Mouse (Mus musculus): ENCODE measurements around the gene Zfp868. TPM values are rescaled to one million over a fixed set of nuclear protein-coding genes. Genes with fewer than 3 reads are reported as not detected.
"Not testable (repeated sequence)": the region's sequence is repeated elsewhere in the genome, so short reads cannot be mapped to it uniquely, and the experiment has no call there.

Zfp868 gene
- total RNA-seq (2021), result 1 to 10 TPM; 5.1 to 5.8 TPM
- long read RNA-seq, experiment 1, partial matches to known transcripts, result 0 of 1 reads
- long read RNA-seq, experiment 1, other reads (novel, unspliced or antisense), result 0 of 1 reads
- long read RNA-seq, experiment 2, partial matches to known transcripts, result 0 of 4 reads
- long read RNA-seq, experiment 2, other reads (novel, unspliced or antisense), result 0 of 4 reads

DNA sequence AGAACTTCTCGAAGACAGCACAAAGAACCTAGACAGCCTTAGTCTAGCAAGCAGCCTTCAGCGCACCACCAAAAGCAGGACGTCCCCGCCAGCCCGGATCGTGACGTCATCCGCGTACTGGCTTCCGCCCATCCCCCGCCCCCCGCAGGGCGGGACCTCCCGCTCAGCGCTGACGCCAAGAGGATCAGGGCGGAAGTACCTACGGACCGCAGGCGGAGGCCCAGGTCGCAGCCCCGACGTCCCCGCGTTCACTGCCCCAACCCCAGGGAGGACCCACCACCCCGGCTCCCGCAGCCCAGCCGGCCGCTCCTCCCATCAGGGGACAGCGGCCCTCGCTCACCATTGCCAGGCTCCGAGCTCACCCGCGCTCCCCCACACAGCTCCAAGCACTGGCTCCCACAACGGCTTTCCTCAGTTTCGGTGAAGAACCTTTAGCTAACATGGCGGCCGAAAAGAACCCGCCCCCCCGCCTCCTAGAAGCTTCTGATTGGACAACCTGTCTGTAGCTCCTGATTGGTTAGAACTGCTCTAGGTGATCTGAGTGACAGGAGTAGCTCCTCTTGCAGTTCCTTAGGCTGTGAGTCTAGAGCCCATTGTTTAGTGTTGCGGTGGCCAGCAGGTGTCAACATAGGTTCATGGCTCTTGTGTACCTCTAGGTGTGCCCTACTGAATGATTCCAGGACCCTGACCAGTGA lies at the start of gene Zfp868:
TSS of gene Zfp868 (minus strand) at position 454 of the 695 bp plus-strand sequence.
- peak; percentile 97 for DNase-seq

DNA sequence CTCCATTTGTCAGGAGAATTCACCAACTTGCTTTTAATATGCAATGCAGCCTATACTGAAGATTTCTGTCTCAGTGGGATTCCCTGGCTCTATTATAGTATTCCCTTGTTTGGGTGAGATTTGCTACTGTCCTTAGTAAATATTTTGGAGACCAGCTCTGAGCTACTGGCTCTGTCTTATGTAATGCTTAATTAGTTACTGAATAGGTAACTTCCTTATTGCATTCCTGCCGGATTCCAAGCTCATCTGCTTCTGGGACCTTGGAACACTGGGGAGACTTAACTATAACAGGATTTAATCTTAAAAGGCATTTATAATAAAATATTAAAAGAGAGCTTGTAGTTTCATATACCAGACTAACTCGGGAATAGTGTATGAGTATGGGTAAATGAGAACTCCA lies 39.7 kb upstream of the Zfp868 start:
- DNase-seq, result not testable (repeated sequence)

GRCm38 (mm10) chr8:69661294-69661693 lies 35.9 kb upstream of the Zfp868 start:
- DNase-seq, result no peak

DNA sequence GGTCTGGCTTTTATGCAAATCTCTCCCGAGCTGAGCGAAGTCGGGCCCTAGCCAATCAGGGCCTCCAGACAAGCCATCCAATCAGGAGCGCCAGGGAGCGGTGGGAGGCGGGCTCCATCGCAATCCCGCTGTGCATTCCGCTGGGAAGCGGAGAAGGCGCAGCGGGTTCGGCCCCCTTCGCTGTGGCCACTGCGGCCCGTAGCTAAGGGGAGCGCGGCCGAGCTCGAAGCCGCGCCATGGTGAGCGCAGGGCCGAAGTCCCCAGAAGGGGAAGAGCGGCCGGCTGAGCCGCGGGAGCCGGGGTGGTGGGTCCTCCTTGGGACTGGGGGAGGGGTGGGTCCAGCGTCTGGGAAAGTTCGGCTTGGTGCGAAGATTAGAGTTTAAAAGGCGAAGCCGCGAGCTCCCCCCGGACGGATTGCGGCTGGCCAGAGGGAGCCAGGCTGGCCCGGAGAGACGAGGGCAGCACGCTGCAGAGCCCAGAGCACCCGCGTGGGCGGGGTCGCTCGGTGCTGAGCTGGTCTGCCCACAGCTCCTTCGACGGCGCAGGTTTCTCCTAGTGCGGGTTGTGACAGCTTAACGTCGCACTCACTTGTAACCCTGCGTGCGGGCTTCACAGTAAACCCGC lies 29.1 kb upstream of the Zfp868 start, which contains the start of gene Zfp964:
TSS of gene Zfp964 (plus strand) at position 122 of the 624 bp plus-strand sequence.
- DNase-seq, result peak; percentile 91

DNA sequence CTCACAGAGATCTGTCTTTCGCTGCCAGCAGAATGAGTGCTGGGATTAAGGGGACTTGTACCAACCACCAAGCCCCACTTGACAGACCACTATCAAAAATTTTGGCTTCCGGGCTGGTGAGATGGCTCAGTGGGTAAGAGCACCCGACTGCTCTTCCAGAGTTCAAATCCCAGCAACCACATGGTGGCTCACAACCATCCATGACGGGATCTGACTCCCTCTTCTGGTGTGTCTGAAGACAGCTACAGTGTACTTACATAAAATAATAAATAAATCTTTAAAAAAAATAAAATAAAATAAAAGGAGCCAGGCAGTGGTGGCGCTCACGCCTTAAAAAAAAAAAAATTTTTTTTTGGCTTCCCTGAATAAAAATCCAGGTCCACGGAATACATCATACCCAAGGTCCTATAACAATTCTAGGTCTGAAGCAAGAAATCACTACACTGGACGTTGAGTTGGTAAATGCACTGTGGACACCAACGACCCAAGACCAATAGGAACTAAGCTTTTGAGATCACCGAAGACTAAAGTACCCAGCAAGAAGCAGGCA lies 28.5 kb upstream of the Zfp868 start:
- DNase-seq, result no peak

DNA sequence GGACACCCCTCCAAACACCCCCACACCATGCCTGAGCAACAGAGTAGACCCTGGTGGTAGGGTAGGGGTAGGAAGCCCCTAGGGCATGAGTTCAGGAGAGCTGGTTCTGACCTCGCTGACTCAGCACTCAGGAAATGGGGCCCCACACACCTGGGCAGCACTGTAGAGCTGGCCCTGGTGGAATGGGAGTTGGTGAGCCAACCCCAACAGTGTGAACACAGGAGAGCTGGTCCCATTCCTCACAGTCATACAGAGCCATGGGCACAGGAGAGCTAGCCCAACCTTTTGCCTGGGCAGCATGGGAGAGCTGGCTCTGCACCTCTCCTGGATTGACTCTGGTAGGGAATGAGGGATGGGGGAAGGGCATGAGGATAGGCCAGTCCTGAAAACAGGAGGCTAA lies 7.3 kb downstream of the Zfp868 start:
- DNase-seq, result no peak

DNA sequence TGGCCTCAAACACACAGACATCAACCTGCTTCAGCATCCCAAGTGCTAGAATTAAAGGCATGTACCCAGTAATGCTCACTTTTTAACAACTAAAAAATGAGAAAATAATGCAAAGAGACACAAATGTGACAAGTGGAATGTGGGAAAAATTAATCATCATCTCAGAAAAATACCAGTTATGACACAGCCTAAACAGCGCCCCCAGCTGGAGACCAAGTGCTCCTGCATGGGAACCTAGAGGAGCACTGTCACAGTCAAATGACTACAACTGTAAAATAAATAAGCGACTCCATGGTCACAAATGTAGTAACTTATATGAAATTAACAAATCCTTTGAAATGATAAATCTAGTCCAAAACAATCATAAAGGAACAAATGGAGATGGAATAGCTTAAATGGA lies 10.7 kb downstream of the Zfp868 start:
- DNase-seq, result no peak

DNA sequence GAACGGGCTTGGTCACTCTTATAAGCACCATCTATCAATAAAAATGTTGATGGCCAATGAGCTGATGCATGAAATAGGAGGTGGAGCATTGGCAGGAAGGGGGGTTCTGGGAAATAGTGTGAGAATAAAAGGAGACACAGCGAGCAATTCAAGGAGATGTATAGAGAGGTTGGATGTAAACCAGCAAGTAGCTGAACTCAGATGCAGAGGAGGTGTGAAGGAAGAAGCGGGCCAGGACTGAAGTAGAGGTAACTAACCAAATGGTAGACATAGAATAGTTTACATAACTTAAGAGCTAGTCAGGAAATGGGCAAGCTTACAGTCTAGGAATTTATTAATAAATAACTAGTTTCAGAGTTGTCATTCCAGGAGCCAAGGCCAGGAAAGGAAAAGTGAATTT lies 27.8 kb downstream of the Zfp868 start:
- DNase-seq, result not testable (repeated sequence)

DNA sequence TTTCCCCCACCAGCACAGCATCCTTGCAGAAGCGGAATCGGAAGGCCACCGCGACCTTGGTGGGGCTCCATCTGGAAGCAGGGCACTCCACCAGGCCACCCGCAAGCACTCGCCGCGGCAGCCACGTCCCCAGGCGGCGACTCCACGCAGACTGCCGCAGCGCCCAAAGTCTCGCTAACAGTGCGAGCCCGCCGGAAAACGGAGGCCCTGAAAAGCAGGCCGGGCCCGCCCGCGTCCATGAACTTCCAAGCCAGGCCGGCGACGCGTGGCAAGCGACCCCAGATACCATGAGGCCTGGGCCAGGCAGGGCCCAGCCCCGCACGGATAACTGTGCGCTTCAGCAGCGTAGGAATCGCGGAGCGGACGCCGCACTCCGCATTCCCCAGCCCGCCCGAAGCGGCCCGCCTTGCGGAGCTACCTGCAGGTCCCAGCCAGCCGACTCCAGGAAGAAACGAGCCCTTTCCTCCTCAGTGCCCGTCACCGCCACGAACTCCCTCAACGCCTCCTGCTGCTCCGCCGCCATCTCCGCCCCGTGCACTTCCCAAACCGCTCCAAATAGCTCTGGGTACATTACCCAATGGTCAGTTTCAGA lies 40.6 kb downstream of the Zfp868 start:
- peak; percentile 13 for DNase-seq

DNA sequence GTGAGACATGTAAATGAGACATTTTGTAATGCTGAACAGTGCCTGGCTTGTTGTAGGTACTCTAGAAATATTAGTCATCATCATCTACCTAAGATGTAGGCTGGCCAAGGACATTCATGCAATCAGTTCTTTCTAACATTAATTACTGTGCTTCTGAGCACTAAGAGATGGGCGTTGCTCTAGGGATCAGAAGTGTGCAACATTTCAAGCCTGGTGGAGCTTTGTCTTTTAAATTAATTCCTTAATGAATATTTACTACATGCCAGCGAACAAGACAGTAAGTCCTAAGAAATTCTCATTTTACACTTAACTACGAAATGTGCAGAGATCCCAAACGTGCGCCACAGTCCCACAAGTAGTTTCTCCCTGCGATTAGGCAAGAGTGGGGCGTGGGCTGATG lies 41.1 kb downstream of the Zfp868 start:
- DNase-seq, result not testable (repeated sequence)

Other genes starting within 250 kb of the Zfp868 start
- not detected for gene Gm9495, start 172.0 kb downstream of the Zfp868 start, total RNA-seq (2021)
- not detected for gene Gm7697, start 102.6 kb downstream of the Zfp868 start, total RNA-seq (2021)
- gene Zfp964, start 28.9 kb upstream of the Zfp868 start, total RNA-seq (2021), result under 1 TPM; 0.59 to 0.74 TPM
- 10 to 100 TPM; 10.4 to 10.8 TPM for gene Zfp869, start 85.2 kb upstream of the Zfp868 start, total RNA-seq (2021)
- 1 to 10 TPM; 2.5 to 2.7 TPM for gene Zfp963, start 124.4 kb upstream of the Zfp868 start, total RNA-seq (2021)
- 1 to 10 TPM; 2.1 to 2.8 TPM for gene Gm20422, start 149.3 kb upstream of the Zfp868 start, total RNA-seq (2021)
- 10 to 100 TPM in 1 of 2 experiments, 1 to 10 TPM in 1; 9.4 to 11.3 TPM for gene Atp13a1, start 165.6 kb upstream of the Zfp868 start, total RNA-seq (2021)
- gene Zfp866, start 165.6 kb upstream of the Zfp868 start, total RNA-seq (2021), result 10 to 100 TPM; 11.5 to 12.8 TPM
- gene Gmip, start 183.1 kb upstream of the Zfp868 start, total RNA-seq (2021), result 1 to 10 TPM; 1.8 to 3.8 TPM
- gene Lpar2, start 196.9 kb upstream of the Zfp868 start, total RNA-seq (2021), result under 1 TPM; 0.05 to 0.08 TPM
- not detected for gene Pbx4, start 206.9 kb upstream of the Zfp868 start, total RNA-seq (2021)